Mouse (Mus musculus) layer of hippocampus, postnatal 25 days (tissue): ENCODE measurements around the gene Ttc22. TPM values are rescaled to one million over a fixed set of nuclear protein-coding genes. Genes with fewer than 3 reads are reported as not detected.

ENCODE experiments used
- DNase-seq, 2 experiments: peaks; one replicate each; pipeline ENCODE4 v3.0.0; 2022; ENCODE audit warnings: mixed read lengths in 2 of 2, low spot score in 1 of 2; ENCODE audit errors: extremely low spot score in 1 of 2
- total RNA-seq, 2 experiments: library from RNA; stranded (reverse); gene quantifications; 2 replicates each; pipeline ENCODE4 v1.2.3; 2021

Gene Ttc22
- total RNA-seq, 2 experiments from 2014 or later, result 0.38 to 0.59 TPM

DNA sequence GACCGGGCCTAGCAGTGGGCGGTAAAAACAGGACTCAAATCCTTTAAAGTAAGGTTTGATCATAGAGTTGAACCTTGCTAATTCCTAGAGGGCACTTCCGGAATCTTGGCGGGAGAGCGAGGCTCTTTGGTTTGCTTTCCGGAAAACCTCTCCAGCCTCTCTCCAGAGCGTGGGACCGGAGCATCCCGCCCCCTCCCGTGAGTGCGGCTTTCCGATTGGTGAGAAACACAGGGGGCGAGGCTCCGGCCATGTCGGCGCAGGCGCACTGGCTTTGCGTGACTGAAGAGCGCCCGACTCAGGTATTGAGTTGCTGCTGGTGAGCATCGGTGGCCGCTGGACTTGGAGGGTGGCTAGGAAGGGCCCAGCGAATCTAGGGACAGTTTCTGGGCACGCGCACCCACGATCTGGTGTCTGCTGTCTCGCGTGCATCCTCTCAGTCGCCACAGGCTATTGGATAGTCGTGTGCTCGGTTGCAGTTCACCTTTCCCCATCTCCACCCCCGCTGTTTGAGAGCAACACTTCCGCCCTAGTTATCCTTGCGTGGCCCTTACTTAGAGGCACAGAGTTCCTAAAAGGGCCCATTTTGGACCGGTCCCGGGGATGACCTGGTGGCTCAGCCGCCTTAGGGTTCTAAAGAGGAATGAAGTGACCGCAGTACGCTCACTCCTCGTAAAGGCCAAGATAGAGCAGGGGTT lies 28.7 kb downstream of the Ttc22 start, which contains the start of gene Pars2:
Gene Pars2, plus strand, starts transcription at position 237 of the 695 bp plus-strand sequence.
- peak; percentile 86 to 93 for DNase-seq

DNA sequence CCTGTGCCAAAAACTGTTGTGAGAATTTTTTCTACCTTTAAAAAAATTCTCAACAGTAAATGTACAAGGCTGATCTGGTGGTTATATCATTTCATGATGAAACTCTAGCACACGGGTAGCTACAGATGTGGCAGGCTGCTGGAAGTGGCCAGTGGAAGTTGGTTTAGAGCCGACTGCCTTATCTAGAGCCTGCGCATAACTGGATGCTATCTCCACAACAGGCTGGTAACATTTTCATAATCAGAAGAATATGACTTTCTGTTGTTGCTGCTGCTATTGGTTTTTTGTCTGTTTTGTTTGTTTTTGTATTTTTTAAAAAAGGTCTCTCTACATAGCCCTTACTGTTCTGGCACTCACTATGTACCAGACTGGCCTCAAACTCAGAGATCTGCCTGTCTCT lies 30.3 kb downstream of the Ttc22 start:
- no peak for DNase-seq

DNA sequence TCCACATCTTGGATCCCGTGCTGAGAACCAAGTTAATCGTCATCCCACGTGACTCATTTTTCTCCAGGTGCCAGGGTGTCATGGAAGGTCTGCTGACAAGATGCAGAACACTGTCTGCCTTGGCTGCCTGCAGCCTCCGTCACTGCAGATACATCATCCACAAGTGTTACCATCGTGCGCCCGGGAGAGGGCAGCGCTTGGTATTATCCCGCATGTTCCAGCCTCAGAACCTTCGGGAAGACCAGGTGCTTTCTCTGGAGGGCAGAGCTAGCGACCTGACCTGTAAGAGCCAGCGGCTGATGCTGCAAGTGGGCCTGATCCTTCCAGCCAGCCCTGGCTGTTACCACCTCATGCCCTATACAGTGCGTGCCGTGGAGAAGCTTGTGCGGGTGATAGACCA lies 30.8 kb downstream of the Ttc22 start:
- DNase-seq, result no peak

DNA sequence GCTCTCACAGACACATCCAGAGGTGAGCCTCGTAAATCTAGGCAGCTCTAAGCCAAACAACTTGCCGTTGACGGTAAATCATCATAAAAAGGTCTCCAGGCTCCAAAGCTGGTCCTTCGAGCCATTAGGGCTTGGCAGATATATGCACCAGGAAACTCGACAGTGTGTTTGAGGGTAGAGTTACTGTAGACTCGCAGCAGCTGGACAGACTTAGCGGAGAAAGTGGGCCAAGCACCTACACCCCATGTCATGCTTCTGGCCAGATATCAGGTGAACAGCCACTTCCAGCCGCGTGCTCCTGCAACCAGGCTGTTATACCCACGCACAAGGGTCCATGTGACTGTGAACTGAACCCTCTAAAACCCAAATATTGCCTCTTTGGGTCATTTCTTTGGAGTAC lies 33.4 kb downstream of the Ttc22 start:
- no peak for DNase-seq

DNA sequence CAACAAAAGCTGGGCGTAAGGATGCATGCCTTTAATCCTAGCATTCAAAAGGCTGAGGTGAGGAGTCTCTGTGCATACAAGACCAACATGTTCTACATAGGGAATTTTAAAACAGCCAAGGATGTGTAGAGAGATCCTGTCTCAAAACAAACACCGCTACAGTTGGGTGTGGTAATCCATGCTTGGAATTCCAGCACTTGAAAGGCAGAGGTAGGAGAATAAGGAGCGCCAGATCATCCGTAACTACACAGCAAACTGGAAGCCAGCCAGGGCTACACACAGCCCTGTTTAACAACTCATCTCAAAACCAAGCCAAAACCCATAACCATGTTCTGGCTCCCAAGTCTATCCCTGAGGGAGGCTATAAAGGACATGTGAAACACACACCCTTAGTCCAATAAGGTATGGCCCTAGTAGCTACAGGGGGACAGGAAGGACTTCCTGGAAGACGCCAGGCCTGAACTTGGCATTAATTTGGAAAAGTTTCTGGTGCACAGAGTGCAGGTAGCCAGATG lies 41.8 kb downstream of the Ttc22 start:
- DNase-seq, result no peak

DNA sequence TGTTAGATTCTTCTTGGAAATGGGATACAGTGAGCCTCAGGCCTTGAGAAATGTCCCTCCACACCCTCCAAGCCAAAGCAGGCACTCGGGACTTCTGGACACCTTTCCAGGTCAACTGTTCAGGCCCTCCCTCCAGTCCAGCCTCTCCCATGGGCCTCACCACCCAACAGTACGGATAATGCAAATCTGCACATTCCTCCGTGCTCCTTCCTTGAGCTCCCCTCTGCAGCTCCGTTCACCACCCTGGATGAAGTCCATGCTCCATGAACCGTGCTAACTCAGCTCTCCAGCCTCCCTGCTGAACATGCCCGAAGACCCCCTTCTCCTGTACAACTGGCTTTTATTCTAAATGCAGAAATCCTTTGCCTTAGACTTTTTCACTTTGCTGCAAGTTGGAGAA lies 42.5 kb downstream of the Ttc22 start:
- no peak for DNase-seq

DNA sequence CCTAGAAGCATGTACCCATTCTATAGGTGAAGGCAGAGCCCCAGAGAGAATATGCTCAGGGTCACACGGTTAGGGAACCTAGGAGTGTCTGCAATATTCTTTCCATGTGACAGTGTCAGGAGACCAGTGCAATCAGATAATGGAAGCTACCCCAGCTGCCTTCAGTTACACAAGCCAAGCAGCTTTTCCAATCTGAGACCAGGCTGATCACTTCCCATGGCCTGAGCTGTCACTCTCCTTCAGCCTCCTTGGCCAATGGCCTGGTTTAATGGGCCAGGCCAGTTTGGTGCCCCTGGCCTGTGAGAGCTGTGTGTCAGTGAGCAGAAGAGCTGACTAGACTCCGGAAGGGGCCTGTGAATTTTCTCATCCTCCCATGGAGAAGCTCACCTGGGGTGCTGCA lies 43.0 kb downstream of the Ttc22 start:
- DNase-seq, result no peak

DNA sequence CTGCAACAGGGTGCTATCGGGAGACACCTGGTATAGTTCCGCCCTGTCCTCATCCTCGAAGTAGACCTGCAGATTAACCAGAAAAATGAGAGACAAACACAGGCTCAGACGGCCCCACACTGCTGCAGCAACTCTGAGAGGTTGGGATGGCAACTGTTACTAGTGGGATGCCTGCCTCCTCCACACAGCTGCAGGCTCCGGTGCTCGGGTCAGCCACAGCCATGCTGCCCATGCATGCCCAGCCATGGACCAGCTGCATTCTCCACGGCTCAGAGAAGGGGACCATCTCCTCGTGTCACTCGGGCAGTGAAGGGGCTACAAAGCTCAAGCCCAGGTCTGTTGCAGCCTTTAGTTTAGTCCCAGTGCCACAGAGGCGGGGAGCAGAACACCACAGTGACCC lies 43.4 kb downstream of the Ttc22 start:
- DNase-seq, result no peak

DNA sequence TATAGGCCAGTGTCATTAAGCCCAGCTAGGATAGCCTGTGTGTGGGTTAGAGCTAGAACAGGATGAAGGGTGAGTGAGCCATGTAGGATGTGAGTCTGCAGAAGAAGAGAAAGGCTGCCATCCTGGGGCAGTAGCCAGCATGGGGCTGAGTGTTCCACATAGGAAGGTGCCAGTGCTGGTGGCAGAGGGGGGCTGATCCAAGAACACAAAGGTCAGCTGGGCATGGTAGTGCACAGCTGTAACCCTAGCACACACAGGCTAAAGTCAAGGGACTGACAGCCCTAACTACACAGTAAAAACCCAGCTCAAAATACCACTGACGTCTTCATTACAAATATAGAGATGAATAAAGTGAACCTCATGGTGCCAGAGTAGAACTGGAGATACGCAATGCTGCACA lies 44.3 kb downstream of the Ttc22 start:
- no peak for DNase-seq

DNA sequence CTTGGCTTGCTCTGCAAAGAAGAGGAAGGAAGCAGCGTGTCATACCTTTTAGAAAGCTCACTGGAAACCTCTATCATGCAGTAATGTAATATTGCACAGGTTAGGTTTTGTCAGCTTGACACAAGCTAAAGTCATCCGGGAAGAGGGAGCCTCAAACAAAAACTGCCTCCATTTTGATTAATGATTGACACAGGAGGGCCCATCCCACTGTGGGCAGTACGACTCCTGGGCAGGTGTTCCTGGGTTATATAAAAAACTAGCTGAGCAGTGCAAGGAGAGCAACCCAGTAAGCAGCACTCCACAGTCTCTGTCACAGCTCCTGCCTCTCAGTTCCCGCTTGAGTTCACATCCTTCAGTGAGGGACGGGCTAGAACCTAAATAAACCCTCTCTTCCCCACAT lies 54.5 kb downstream of the Ttc22 start:
- DNase-seq, result no peak

DNA sequence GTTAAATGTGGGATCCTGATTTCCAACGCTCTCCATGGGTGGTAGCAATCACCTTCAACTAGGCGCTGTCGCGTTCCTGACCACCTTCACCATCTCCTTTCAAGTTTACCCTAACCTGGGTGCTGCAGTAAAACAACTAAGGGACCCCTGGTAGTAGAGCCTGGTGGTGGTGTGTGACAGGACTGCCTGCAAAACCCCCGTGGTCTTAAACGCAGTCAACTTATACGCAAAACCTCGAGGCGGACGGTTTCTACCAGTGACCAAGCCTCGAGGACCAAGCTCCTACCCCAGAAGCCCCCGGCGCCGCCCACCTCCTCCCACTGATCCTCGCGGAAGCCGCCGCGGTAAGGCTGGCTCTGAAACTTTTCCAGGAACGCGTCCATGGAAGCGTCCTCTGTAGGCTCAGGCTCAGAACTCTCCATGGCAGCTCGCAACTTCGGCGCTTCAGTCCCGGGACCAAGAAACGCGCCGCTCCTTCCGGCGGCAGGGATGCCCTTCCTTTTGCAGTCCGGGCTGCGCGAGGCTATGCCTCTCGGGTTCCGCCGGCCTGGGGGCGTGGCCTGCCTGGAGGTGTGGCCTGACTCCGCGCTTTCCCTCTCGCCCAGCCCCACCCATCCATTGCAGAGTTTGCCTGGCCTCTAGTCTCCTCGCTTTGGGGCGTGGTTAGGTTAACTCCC lies 56.3 kb downstream of the Ttc22 start, which contains the start of gene Ttc4:
Gene Ttc4, minus strand, starts transcription at position 503 of the 677 bp plus-strand sequence.
- DNase-seq, result peak; percentile 79 to 81

DNA sequence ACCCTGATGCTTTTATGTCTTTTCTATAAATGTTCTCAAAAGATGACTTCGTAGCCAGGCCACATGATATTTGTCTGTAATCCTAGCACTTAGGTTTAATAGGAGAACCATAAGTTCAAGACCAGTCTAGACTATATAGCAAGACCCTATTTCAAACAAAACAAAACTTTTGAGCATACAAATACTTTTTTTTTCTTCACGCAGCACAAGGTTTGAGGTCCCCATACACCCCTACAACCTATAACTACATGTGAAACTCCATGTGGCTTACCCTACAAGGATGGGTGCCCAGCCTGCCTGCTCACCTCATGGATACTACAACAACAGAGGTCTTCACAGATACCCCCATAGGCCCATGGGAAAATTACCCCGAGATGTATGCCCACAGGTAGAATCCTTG lies 56.9 kb downstream of the Ttc22 start:
- DNase-seq, result no peak

DNA sequence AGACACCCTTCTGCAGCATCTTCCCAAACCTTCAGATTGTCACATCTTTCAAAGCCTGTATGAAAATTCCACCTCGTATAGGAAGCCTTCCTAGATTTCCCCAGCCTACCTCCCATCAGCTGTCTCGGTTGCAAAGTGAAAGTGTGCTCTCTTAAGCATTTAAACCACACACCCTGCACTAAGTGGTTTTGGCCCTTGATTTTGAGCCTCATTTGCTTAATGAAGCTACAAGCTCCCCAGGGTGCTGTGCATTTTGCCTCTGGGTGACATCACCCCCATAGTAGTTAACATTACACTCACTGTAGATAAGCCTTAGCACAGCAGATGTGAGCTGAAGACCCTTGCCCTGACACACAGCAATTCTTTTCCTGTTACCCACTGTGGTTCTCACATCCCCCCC lies 58.7 kb downstream of the Ttc22 start:
- no peak for DNase-seq

DNA sequence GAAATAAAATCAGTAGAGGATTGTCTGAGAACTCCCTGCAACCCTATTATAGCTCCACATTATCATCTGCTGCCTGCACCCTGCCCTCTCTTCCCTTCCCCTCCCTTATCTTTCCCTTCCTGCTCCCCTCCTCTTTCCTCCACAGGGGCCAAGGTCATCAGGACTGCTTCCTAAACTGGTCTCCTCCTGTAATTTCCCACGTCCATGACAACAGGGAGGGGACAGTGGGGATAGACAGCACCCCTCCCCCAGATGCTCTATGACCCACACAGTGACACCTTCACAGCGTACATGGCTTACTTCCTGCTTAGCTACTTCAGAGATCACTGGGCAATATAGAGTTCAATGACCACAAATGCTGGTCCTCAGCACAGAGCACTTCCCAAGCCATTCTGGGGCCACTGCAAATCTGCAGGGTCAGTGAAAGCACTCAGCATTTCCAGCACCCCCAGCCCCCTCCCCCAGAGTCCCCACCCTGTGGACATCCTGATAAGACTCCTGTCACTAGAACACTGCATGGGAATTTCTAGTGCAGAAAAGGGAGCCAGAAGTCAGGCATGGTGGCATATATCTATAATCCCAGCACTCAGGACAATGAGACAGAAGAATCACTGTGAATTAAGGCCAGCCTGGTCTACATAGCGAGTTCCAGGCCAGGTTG lies 66.5 kb downstream of the Ttc22 start:
- no peak for DNase-seq

Other genes with a start within 250 kb of the Ttc22 start
- under 1 TPM; 0.17 to 0.23 TPM for gene Pcsk9, start 158.1 kb upstream of the Ttc22 start, total RNA-seq
- gene Bsnd, start 130.1 kb upstream of the Ttc22 start, total RNA-seq, result not detected
- gene Dhcr24, start 61.4 kb upstream of the Ttc22 start, total RNA-seq, result 10 to 100 TPM; 72.3 to 77.3 TPM
- gene Lexm, start 5.2 kb upstream of the Ttc22 start, total RNA-seq, result not detected
- gene Pars2, start 28.6 kb downstream of the Ttc22 start, total RNA-seq, result 1 to 10 TPM; 6.2 to 6.4 TPM
- 10 to 100 TPM; 40.1 to 47.6 TPM for gene Ttc4, start 56.5 kb downstream of the Ttc22 start, total RNA-seq
- gene Mroh7, start 108.5 kb downstream of the Ttc22 start, total RNA-seq, result 1 to 10 TPM; 2.0 to 2.4 TPM
- gene Fam151a, start 111.5 kb downstream of the Ttc22 start, total RNA-seq, result not detected
- 10 to 100 TPM; 45.7 to 46.8 TPM for gene Acot11, start 182.6 kb downstream of the Ttc22 start, total RNA-seq